Mouse (Mus musculus): ENCODE measurements at regions not wholly inside any gene's neighbourhood (a gene's known extent, or its start where the extent isn't known, plus 50 kb on each side); places are given as distances from the start of the nearest gene placed in this dataset.

DNA sequence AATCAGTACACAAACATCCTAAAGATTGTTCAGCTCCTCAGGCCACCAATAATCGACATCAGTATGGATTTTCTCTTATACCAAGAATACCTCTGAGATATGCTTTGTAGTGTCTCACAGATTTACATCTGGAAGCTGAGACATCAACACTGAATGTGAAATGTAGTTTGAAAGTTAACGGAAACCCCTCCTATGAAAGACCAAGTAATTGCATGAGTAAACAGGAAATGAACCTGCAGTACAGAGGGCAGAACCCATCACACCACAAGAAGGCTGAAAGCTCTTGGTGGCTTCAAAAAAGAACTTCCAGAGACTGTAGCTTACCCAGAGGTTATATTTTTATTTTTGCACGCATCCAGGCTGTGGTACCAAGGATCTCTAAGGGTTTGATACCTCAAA lies 63.1 kb upstream of the Fxr1 start:
- TF ChIP-seq POLR2A (IDR thresholded peaks at IDR 0.05; ENCODE audit: insufficient read depth, low read depth, low read length) (no peak), CTCF (IDR thresholded peaks at IDR 0.05; ENCODE audit: insufficient read depth, low read depth, low read length) (no peak)
